Mouse (Mus musculus) C2C12 (cell line): ENCODE measurements around the gene Timp4.

ENCODE experiments used
- CEBPB ChIP-seq: IDR thresholded peaks from one replicate; pipeline ENCODE4 v1.6.1; 2011; ENCODE audit warnings: low read depth, mild to moderate bottlenecking, control low read depth, moderate library complexity
- CTCF ChIP-seq: IDR thresholded peaks from one replicate; pipeline ENCODE4 v1.5.1; 2011; ENCODE audit not compliant: control insufficient read depth, insufficient read depth, insufficient read length
- MAX ChIP-seq: IDR thresholded peaks from one replicate; pipeline ENCODE4 v1.6.1; 2011; ENCODE audit warnings: mild to moderate bottlenecking, control low read depth
- MYOD1 ChIP-seq: IDR thresholded peaks from one replicate; pipeline ENCODE4 v1.6.1; 2011; ENCODE audit warnings: low read depth; ENCODE audit not compliant: control insufficient read depth, insufficient read length
- MYOG ChIP-seq: IDR thresholded peaks from one replicate; pipeline ENCODE4 v1.6.1; 2011; ENCODE audit not compliant: control insufficient read depth, insufficient read length; ENCODE audit errors: extremely low read depth
- USF1 ChIP-seq: IDR thresholded peaks from one replicate; pipeline ENCODE4 v1.6.1; 2011; ENCODE audit warnings: low read depth, mild to moderate bottlenecking, control low read depth, moderate library complexity

- TF ChIP-seq USF1, result no peak
- TF ChIP-seq CTCF, result no peak
- no peak for TF ChIP-seq MAX
- TF ChIP-seq MYOD1, result no peak
- no peak for TF ChIP-seq CEBPB
- TF ChIP-seq MYOG, result no peak
Measured at GRCm38 (mm10) chr6:115269561-115269960, 17.6 kb upstream of the Timp4 start.
